Mouse (Mus musculus): Measurements from ENCODE around the gene Adat2. TPM values are rescaled to one million over a fixed set of nuclear protein-coding genes. Genes with fewer than 3 reads are reported as not detected.
A peak's percentile ranks its signal among the peaks of the same experiment; 100 is the strongest.

Adat2 gene
- total RNA-seq (2022): 1 to 10 TPM; 2.4 to 3.5 (median 2.9) TPM

GRCm38 (mm10) chr10:13552646-13553497 lies at the start of gene Adat2, which contains the start of gene Pex3:
Adat2 (plus strand) TSS chr10:13552894.
Pex3 (minus strand) TSS chr10:13553142.
- DNase-seq (ENCODE audit: low spot score): peak; percentile 84

GRCm38 (mm10) chr10:13521857-13522256 lies 30.8 kb upstream of the Adat2 start:
- DNase-seq (ENCODE audit: low spot score): no peak

DNA sequence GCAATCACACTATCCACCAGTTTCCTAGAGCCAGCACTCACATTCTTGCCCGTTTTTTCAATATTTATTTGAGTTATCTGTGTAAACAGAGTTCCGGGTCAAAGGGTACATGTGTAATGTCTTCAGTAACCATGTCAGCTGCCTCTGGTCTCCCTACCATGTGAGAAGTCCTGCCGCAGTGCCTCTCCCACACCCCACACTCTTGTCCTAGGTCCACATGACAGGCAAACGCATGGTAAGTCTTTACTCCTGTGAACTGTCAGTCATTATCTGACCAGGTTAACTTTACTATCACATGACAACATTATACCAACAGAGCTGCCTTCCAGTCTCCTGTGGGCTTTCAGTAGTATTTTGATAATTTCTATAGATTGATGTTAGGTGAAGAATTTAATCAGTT lies 24.5 kb upstream of the Adat2 start:
- DNase-seq (ENCODE audit: low spot score): no peak

DNA sequence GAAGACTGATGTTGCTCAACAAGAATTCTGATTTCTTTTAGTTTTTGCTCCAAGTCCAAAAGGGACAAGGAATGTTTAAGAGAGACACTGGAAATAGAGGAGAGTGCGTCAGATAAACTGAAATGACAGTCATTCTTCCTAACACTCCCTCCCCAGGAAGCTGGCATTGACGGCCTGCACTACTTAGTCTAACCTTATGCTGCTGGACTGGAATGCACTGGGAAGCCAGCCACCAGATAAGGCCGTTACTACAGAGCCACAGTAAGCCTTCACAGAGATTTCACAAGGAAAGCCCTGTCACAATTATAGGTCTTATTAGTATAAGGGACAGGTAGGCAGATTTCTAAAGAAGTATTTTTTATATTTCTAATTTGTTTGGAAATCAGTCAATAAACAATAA lies 17.9 kb upstream of the Adat2 start:
- peak; percentile 28 for DNase-seq (ENCODE audit: low spot score)

- no peak for DNase-seq (ENCODE audit: low spot score)
Measured at GRCm38 (mm10) chr10:13536706-13537105, 16.0 kb upstream of the Adat2 start.

- no peak for DNase-seq (ENCODE audit: low spot score)
Measured at GRCm38 (mm10) chr10:13539769-13540333, 12.8 kb upstream of the Adat2 start.

DNA sequence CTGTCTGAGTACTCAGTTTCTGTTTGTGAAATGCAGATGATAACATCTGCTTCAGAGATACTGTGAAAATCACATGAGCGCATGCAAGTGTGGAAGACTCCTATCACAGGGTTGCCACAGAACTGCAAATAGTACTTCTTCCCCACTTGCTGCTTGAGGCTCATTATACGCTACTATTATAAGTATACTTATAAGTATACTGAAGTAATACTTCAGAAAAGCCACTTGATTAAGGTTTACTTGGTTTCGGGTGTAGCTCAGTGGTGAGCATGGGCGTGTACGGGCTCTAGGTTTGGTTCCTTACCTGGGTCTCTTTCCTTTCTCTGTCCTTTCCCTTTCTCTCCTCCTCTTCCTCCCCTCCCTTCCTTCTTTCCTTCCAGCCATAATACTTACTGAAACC lies 11.0 kb upstream of the Adat2 start:
- DNase-seq (ENCODE audit: low spot score): no peak

DNA sequence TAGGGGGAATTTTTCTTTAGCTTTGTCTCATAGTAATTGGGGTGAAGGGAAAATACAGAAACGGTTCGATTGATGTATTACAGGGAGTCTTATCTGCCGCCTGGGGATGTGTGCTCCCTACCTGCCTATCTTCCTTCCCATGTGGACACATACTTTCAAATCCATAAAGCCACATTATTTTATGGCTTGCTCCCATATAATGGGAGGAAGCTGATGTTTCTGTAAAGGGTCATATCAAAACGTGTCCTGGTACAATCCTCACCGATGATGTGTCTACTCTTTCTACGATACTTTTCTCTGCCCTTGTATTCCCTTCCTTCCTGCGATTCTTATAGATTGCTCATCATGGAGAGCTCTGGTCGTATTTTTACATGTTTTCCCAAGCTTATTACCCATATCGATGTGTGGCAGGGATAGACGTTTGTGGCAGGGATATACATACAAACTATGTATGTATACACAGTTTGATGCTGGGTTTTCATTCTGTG lies 848 bp downstream of the Adat2 start:
- DNase-seq (ENCODE audit: low spot score): no peak

GRCm38 (mm10) chr10:13554316-13554715 lies 1.6 kb downstream of the Adat2 start:
- no peak for DNase-seq (ENCODE audit: low spot score)

- no peak for DNase-seq (ENCODE audit: low spot score)
Measured at GRCm38 (mm10) chr10:13560014-13560674, 7.5 kb downstream of the Adat2 start.

- peak; percentile 35 for DNase-seq (ENCODE audit: low spot score)
Measured at GRCm38 (mm10) chr10:13564364-13565079, 11.8 kb downstream of the Adat2 start.

DNA sequence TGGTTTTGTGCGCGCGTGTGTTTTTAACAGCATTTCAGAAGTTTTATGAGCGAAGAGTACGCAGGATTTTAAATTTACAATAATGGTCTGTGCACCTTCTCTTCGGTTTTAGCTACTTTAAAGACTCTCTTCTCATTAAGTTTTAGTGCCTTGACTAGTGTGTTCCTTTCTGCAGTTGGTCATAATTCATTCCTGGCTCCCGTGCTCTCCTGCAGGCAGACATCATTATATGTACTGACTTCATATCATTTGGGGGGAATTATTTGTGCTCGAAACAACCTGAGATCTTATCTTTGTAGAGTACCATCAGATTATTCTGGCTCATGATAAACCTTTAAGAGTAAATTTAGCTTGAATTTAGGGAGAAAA lies 12.4 kb downstream of the Adat2 start:
- no peak for DNase-seq (ENCODE audit: low spot score)

DNA sequence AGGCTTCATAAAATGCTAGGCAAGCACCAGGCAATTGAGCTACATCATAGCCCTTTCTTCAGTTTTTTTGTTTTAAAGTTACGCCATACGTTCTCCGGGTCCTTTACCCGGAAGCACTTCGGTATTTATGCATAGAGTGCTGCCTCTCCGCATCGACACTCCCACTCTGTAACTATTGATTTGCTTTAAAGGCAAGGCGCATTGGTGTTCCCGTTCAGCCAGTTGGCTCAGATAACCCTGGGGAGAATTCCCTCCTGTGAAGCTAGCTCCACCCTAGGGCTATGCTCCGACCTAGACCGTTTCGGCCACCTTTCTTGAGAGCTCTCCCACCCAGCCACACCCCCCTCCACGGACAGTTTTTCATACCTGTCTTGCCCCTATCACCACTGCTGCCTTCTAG lies 13.7 kb downstream of the Adat2 start:
- DNase-seq (ENCODE audit: low spot score): no peak

DNA sequence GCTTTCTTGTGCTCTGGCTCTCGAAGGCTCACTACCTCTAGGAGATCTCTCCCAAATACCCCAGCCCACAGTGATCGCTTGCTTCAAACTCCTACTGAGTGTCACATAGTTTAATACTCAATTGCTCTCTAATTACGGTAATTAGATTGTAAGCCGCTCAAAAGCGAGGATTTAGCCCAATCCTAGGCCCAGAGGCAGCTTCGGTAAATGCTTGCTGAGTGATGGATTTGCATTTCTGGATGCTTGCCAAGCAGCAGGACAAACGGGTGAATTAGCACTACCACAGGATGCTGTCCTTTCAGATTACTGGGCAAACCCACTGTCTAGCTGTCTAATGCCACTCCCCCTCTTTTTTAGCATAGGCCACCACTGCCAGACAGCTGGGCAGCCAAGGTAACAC lies 17.1 kb downstream of the Adat2 start:
- DNase-seq (ENCODE audit: low spot score): no peak

DNA sequence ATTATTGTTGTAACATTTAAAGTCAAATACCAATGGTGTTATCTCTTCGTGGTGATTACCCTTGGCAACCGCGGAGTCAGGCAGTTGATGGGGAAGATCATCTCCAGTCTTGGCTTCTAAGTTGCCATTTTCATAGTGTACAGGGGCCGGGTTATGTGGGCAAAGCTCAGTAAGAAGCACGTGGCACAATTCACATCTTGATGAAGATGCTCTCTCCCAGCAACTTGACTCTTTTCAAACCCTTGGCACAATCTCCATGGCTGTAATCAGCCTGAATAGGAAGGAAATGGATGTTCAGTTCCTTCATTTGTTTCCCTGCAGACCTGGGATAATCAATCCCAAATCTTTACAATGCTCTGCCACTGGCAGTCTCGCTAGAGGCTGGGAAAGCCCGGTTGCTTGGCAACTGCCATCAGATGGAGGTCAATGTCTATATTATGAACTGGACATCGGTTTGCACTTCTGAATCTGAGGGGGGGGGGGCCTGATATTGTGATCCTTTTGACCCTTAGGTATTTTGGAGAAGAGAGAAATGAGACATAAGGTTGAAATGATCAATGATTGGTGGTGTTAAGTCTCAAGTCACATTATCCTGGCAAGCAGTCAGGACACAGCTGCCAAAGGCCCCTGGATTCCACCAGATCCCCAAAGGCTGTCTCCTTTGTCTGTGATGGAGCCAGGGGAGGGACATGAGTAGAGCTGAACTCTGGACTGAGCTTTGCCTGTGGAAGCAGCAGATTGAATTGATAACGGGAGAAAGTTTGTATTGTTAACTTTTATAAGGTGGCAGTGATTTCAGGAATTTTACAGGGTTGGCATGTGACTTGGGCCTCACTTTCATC lies 18.2 kb downstream of the Adat2 start:
- DNase-seq (ENCODE audit: low spot score): no peak

GRCm38 (mm10) chr10:13572003-13572402 lies 19.3 kb downstream of the Adat2 start:
- no peak for DNase-seq (ENCODE audit: low spot score)

GRCm38 (mm10) chr10:13572410-13572809 lies 19.7 kb downstream of the Adat2 start:
- DNase-seq (ENCODE audit: low spot score): no peak

DNA sequence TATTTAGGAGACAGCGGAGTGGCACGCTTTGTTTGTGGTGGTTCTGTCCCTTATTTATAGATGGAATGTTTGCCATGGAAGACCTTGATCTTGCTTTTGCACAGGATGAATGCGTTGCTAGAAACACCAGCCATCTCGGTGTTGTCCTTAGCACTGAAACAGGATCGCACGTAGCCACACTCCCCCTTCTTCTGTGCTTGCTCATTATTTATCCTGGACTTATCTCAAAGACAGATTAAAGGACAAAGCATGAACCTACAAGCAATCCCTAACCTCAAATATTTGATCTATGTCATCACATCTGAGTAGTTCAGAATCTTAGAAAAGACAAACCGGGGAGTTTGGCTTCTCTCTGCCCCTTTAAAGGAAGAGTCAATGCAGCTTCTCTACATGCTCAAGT lies 24.4 kb downstream of the Adat2 start:
- DNase-seq (ENCODE audit: low spot score): no peak

GRCm38 (mm10) chr10:13587914-13588313 lies 35.2 kb downstream of the Adat2 start:
- no peak for DNase-seq (ENCODE audit: low spot score)

DNA sequence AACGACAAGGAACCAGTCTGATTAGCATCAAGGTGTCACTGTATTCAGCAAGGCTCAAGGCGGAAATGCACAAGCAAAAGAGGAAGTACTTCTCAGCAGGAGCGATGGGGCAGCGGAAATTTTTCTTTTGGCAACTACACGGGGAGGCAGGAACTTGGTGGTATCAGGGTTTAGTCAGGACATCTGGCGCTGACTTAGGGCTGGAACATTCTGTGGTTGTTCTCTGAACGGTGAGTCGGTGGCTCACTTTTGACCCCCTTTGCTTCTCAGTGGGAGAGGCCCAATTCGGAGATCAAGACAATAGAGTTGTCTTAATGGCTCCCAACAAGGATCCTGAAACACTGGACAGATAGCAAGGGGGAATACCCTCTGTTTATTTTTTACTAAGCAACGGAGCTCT lies 39.5 kb downstream of the Adat2 start:
- DNase-seq (ENCODE audit: low spot score): no peak

- DNase-seq (ENCODE audit: low spot score): no peak
Measured at GRCm38 (mm10) chr10:13593529-13593928, 40.8 kb downstream of the Adat2 start.

All from heart, adult 8-10 months (tissue).